Mouse (Mus musculus): ENCODE results near the gene Cerkl. TPM values are rescaled to one million over a fixed set of nuclear protein-coding genes. Genes with fewer than 3 reads are reported as not detected.

Gene Cerkl
- polyA plus RNA-seq, 1 experiment, result 5.1 TPM

GRCm38 (mm10) chr2:79414505-79414904, 42.1 kb downstream of the Cerkl start:
- Histone ChIP-seq H3K4me3 (ENCODE audit: insufficient read depth, low read length) (no peak overlapping the region), H3K4me1 (ENCODE audit: control insufficient read depth, insufficient read depth, low read length) (no peaks in the 10 kb centered on the region; the same call in 1 of the 2 replicates), H3K27ac (ENCODE audit: insufficient read depth, low read length) (no peak overlapping the region)
- no peak for TF ChIP-seq CTCF (IDR thresholded peaks at IDR 0.05; ENCODE audit: extremely low read depth, insufficient read depth, low read length)
- TF ChIP-seq POLR2A (IDR thresholded peaks at IDR 0.05; ENCODE audit: extremely low read depth, insufficient read depth, low read length), result no peak

DNA sequence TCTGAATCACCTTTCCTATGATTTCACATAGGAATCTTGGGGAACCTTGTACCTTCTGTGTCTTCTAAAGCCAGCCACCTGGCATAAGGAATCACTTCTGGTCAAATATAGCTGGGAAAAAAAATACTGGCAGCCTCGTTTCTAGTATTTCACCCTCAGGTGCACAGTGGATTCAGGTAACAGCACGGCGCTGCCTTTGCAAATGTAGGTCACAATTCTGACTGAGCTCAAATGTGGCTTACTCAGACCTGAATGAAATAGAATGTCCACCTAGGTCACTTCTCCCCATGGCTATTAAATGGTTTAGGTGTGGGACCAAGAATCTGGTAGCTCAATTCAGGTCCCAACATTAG, 45.7 kb downstream of the Cerkl start:
- H3K4me3 ChIP-seq (ENCODE audit: insufficient read depth, low read length), result no peak overlapping the region
- no peaks in the 10 kb centered on the region; the same call in 1 of the 2 replicates for H3K4me1 ChIP-seq (ENCODE audit: control insufficient read depth, insufficient read depth, low read length)
- no peak overlapping the region for H3K27ac ChIP-seq (ENCODE audit: insufficient read depth, low read length)
- no peak for TF ChIP-seq CTCF (IDR thresholded peaks at IDR 0.05; ENCODE audit: extremely low read depth, insufficient read depth, low read length)
- TF ChIP-seq POLR2A (IDR thresholded peaks at IDR 0.05; ENCODE audit: extremely low read depth, insufficient read depth, low read length), result no peak

DNA sequence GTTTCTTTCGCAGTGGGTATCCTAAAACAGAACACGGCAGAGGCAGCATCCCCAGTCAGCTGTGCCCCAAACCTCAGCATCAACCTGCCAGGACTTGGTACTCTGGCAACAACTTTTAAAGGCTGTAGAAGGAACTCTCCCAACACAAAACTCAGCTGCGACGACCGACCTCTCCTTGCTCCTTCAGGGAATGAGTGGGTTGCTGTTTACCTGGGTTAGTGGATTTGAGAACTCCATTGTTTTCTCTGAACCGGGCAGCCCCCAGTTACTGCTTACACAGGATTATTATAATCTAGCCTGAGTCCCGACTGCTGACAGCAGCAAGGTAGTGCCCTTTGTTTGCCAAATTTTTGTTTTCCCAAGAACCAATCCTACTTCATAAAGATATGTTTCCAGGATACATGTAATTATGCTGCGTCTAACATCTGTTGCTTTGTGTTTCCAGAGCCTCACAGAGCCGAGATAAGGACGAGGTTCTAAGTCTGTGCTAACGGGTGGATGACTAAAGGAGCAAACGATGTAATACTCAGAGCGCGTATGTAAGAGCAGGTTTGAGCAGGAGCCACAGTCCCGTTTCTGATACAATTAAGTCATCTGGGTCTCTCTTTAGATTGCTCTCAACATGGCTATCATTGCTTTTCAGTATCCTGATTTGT, 46.2 kb downstream of the Cerkl start:
- H3K27ac ChIP-seq (ENCODE audit: insufficient read depth, low read length), result no peak overlapping the region
- H3K4me3 ChIP-seq (ENCODE audit: insufficient read depth, low read length), result no peak overlapping the region
- TF ChIP-seq POLR2A (IDR thresholded peaks at IDR 0.05; ENCODE audit: extremely low read depth, insufficient read depth, low read length) (no peak), CTCF (IDR thresholded peaks at IDR 0.05; ENCODE audit: extremely low read depth, insufficient read depth, low read length) (no peak)
- no peaks in the 10 kb centered on the region; the same call in 1 of the 2 replicates for H3K4me1 ChIP-seq (ENCODE audit: control insufficient read depth, insufficient read depth, low read length)

DNA sequence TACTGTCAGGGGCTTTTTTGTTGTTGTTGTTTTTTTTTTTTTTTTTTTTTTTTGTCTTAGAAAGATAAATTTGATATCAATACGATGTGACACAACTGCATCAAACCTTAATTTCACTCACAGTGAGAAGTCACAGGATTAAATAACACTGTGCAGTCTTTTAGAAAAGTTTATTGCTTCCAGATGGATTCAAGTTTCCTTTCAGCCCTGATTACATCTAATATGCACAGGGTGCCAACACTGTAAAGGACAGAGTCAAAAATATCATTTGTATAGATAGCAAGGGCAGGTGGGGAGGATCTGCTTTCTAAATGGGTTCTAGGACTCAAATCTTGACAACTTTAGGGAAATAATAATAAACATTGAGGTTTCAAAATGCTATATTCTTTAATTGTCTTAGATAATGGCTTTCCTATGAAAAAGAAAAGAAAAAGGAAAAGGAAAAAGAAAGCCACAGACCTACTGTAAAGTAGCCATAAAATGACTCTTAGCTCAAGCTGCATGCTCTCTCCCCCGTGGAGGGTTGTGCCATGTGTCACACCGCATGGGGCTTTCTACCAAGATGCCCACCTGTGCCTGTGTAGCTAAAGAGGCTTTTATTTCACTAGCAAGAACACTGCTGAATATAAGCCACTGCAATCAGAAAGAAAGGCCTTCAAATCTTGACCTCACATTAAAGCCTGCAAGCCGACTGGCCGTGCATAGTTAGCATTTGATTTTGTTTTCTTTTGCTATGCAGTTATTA, 50.8 kb downstream of the Cerkl start:
- TF ChIP-seq CTCF (IDR thresholded peaks at IDR 0.05; ENCODE audit: extremely low read depth, insufficient read depth, low read length) (no peak), POLR2A (IDR thresholded peaks at IDR 0.05; ENCODE audit: extremely low read depth, insufficient read depth, low read length) (no peak)
- Histone ChIP-seq H3K4me1 (ENCODE audit: control insufficient read depth, insufficient read depth, low read length) (no peaks in the 10 kb centered on the region; the same call in 1 of the 2 replicates), H3K4me3 (ENCODE audit: insufficient read depth, low read length) (no peak overlapping the region), H3K27ac (ENCODE audit: insufficient read depth, low read length) (no peak overlapping the region)

DNA sequence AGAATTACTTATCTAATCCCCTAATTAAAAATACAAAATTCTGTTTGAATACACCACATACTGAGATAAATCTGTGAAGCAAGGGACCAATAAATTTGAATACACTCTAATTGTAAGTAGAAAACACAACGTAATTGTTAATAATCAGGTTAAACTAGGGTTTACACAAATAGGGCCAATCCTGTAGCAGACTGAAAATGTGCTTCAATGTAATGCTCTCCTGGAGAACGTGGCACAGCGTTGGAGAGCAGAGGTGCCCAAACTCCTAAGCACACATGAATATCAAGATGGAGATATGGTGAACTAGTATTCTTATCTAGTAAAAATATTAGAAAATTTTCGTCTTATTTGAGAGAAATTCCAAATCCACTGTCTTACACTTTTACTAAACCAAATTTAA, 56.5 kb downstream of the Cerkl start:
- TF ChIP-seq POLR2A (IDR thresholded peaks at IDR 0.05; ENCODE audit: extremely low read depth, insufficient read depth, low read length) (no peak), CTCF (IDR thresholded peaks at IDR 0.05; ENCODE audit: extremely low read depth, insufficient read depth, low read length) (no peak)
- no peak overlapping the region for H3K27ac ChIP-seq (ENCODE audit: insufficient read depth, low read length)
- H3K4me1 ChIP-seq (ENCODE audit: control insufficient read depth, insufficient read depth, low read length), result no peaks in the 10 kb centered on the region
- no peak overlapping the region for H3K4me3 ChIP-seq (ENCODE audit: insufficient read depth, low read length)

DNA sequence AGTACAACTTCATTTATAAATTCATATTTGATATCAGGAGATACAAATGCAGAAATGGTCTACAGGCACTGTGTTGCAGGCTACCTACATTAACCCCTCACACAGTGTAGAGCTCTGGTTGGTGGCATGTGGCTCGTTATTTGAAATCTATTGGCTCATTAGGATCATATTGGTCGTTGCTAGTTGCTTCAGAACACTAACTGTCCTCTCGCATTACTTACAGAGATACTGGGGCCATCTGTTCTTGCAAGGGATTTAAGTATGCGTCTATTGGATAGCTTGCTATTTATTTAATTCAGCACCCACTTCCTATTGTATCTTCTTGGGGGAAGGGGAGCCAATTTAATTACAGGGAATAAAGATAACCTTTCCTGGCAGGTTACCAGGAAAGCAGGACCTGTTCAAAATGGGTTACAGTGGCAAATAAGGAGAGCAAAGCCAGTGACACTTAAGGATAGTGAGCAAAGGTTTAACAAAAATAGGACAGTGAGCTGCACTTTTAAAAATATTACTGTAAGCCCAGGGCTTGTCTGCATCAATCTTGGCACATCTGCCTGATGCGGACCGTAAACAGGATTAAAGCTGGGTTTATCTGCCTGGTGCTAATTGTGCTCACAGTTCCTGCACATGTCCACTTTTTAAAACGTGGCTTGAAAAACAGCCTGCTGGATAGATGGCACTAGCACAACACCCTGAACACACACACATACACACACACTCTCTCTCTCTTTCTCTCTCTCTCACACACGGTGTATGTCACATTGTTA, 57.2 kb downstream of the Cerkl start:
- H3K4me1 ChIP-seq (ENCODE audit: control insufficient read depth, insufficient read depth, low read length), result no peaks in the 10 kb centered on the region
- no peak overlapping the region for H3K4me3 ChIP-seq (ENCODE audit: insufficient read depth, low read length)
- H3K27ac ChIP-seq (ENCODE audit: insufficient read depth, low read length), result no peak overlapping the region
- TF ChIP-seq CTCF (IDR thresholded peaks at IDR 0.05; ENCODE audit: extremely low read depth, insufficient read depth, low read length) (no peak), POLR2A (IDR thresholded peaks at IDR 0.05; ENCODE audit: extremely low read depth, insufficient read depth, low read length) (no peak)

DNA sequence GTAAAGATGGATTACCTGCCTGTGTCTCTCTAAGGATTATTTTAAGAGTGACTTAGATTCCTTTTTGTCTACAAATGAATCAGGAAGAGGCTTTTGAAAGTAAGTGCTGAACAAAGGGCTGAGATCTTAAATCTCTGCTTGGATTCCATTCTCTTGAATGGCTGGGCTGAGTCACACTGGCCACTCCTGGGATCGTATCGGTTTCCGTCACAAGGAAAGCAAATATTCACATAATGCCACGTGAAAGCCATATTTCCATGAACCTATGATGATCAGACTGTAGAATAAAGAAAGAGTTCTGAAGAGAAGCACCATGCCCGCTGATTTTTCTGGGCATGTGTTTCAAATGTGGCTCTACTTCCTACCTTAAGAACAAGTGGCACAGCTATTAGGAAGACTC, 57.8 kb downstream of the Cerkl start:
- TF ChIP-seq POLR2A (IDR thresholded peaks at IDR 0.05; ENCODE audit: extremely low read depth, insufficient read depth, low read length), result no peak
- TF ChIP-seq CTCF (IDR thresholded peaks at IDR 0.05; ENCODE audit: extremely low read depth, insufficient read depth, low read length), result no peak
- no peak overlapping the region for H3K27ac ChIP-seq (ENCODE audit: insufficient read depth, low read length)
- H3K4me3 ChIP-seq (ENCODE audit: insufficient read depth, low read length), result no peak overlapping the region
- H3K4me1 ChIP-seq (ENCODE audit: control insufficient read depth, insufficient read depth, low read length), result no peaks in the 10 kb centered on the region

DNA sequence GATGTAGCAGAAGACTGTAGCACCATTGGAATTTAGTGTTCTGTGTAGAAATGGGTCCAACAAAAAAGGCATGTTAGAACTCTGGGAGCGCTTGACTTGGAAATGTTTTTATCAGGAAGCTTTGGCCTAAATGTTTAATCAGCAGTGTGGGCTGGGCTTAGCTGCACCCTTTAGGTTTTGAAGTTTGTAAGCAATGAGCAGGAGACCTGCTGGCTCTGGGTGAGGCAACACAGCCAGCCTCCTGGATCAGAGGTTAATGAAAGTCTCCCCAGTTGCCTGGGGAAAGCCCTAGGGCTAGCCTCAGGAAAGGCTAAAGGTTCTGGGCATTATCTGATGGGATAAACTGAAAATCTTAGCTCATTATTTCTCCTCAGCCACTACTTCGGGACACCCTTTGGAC, 58.2 kb downstream of the Cerkl start:
- H3K4me1 ChIP-seq (ENCODE audit: control insufficient read depth, insufficient read depth, low read length), result no peaks in the 10 kb centered on the region
- H3K4me3 ChIP-seq (ENCODE audit: insufficient read depth, low read length), result no peak overlapping the region
- TF ChIP-seq CTCF (IDR thresholded peaks at IDR 0.05; ENCODE audit: extremely low read depth, insufficient read depth, low read length) (no peak), POLR2A (IDR thresholded peaks at IDR 0.05; ENCODE audit: extremely low read depth, insufficient read depth, low read length) (no peak)
- H3K27ac ChIP-seq (ENCODE audit: insufficient read depth, low read length), result no peak overlapping the region

DNA sequence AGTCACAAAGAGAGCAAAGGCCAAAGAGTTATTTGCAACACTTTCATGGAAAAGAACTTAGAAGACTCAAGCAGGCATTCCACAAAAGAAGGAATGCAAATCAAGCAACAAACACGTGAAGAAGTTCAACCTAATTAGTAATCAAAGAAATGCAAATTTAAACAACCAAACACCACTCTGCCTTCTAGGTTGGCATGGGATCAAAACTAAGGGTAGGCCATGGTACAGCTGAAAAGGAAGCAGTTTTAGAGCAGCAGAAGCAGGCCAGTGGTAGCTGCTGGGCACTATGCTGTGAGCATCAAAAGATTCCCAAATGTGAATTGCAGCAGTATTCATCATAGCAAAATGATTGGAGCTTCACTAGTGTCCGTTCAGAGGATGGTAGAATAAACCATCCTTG, 59.5 kb downstream of the Cerkl start:
- Histone ChIP-seq H3K4me1 (ENCODE audit: control insufficient read depth, insufficient read depth, low read length) (no peaks in the 10 kb centered on the region), H3K27ac (ENCODE audit: insufficient read depth, low read length) (no peak overlapping the region), H3K4me3 (ENCODE audit: insufficient read depth, low read length) (no peak overlapping the region)
- TF ChIP-seq POLR2A (IDR thresholded peaks at IDR 0.05; ENCODE audit: extremely low read depth, insufficient read depth, low read length), result no peak
- no peak for TF ChIP-seq CTCF (IDR thresholded peaks at IDR 0.05; ENCODE audit: extremely low read depth, insufficient read depth, low read length)
